Mouse (Mus musculus) left cerebral cortex, adult 18-20 months (tissue): ENCODE results near the gene Timm8a1. TPM values are rescaled to one million over a fixed set of nuclear protein-coding genes. Genes with fewer than 3 reads are reported as not detected.

Experiments
- DNase-seq, 2 experiments: peaks; one replicate each; pipeline ENCODE4 v3.0.0; 2021 to 2022; ENCODE audit warnings: low spot score in 2 of 2, mixed read lengths in 1 of 2
- long read RNA-seq, 2 experiments: library from polyadenylated mRNA; stranded (forward); transcript quantifications; one replicate each; pipeline ENCODE4 v2.0.0; 2021
- total RNA-seq, 2 experiments: library from RNA; stranded (reverse); gene quantifications; 2 replicates each; pipeline ENCODE4 v1.2.3; 2021

Gene Timm8a1
- total RNA-seq, result 10 to 100 TPM; 14.2 to 18.6 TPM
- long read RNA-seq, experiment 1, transcript Timm8a1-201 (2 exons, 1,421 nt), result major isoform, 24 of 26 reads
- long read RNA-seq, experiment 1, partial matches to known transcripts, result 0 of 26 reads
- long read RNA-seq, experiment 1, other reads (novel, unspliced or antisense), result 2 of 26 reads
- long read RNA-seq, experiment 2, transcript Timm8a1-201 (2 exons, 1,421 nt), result major isoform, 20 of 23 reads
- long read RNA-seq, experiment 2, partial matches to known transcripts, result 0 of 23 reads
- long read RNA-seq, experiment 2, other reads (novel, unspliced or antisense), result 3 of 23 reads

GRCm38 (mm10) chrX:134541145-134541954 is at the start of gene Timm8a1:
Timm8a1 (minus strand) TSS chrX:134541865.
- DNase-seq, result peak; percentile 18 to 33

- DNase-seq, result no peak
Measured at GRCm38 (mm10) chrX:134589836-134590235, 48.2 kb upstream of the Timm8a1 start.

GRCm38 (mm10) chrX:134588997-134589396 is 47.3 kb upstream of the Timm8a1 start:
- DNase-seq, result no peak

- no peak for DNase-seq
Measured at GRCm38 (mm10) chrX:134588261-134588660, 46.6 kb upstream of the Timm8a1 start.

GRCm38 (mm10) chrX:134586447-134586846 is 44.8 kb upstream of the Timm8a1 start:
- DNase-seq, result no peak

- DNase-seq, result peak; percentile 82 to 88
Measured at GRCm38 (mm10) chrX:134585103-134586002, 43.7 kb upstream of the Timm8a1 start, which contains the start of gene Rpl36a. Rpl36a (plus strand) TSS chrX:134585654.

GRCm38 (mm10) chrX:134582888-134583669 is 41.4 kb upstream of the Timm8a1 start, which contains the start of gene Btk:
Btk (minus strand) TSS chrX:134583570.
- no peak for DNase-seq

GRCm38 (mm10) chrX:134582270-134582669 is 40.6 kb upstream of the Timm8a1 start:
- DNase-seq, result no peak

- no peak for DNase-seq
Measured at GRCm38 (mm10) chrX:134580528-134581305, 39.1 kb upstream of the Timm8a1 start.

GRCm38 (mm10) chrX:134577896-134578295 is 36.2 kb upstream of the Timm8a1 start:
- no peak for DNase-seq

- no peak for DNase-seq
Measured at GRCm38 (mm10) chrX:134566536-134567222, 25.0 kb upstream of the Timm8a1 start.

- no peak for DNase-seq
Measured at GRCm38 (mm10) chrX:134564326-134564725, 22.7 kb upstream of the Timm8a1 start.

GRCm38 (mm10) chrX:134554425-134554824 is 12.8 kb upstream of the Timm8a1 start:
- DNase-seq, result no peak

- no peak for DNase-seq
Measured at GRCm38 (mm10) chrX:134553326-134553725, 11.7 kb upstream of the Timm8a1 start.

GRCm38 (mm10) chrX:134550903-134551302 is 9.2 kb upstream of the Timm8a1 start:
- DNase-seq, result peak; percentile 5 to 18

- no peak for DNase-seq
Measured at GRCm38 (mm10) chrX:134547330-134547729, 5.7 kb upstream of the Timm8a1 start.

GRCm38 (mm10) chrX:134541955-134542308 is 267 bp upstream of the Timm8a1 start:
- no peak for DNase-seq

GRCm38 (mm10) chrX:134540414-134541135 is 1.1 kb downstream of the Timm8a1 start:
- no peak for DNase-seq
